24 mouse cellular contexts compared by ENCODE assay signal in the genomic region with DNA sequence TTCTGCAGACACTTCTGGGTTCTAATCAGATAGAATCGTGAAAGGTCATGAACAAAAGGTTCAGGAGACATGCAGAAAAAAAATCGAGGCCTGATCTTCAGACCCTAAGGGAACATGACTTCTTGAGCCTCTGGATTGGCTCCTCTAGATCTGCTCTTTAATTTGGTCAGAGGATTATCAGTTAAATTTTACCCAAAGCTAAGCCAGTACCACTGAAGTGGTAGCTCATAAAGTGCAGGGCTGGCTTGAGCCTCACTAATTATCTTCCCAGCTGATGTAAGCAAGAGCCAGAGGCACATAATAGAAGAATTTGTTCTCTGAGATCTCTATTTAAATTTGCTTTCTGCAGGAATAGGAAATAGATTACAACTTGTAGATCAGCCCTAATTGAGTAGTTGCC.
"Had no signal": no experiment of that assay in that cellular context is flagged by ENCODE, and none has a peak within 500 bp of the region (broad histone marks: within the 10 kb centered on the region; RNA-seq: fewer than 3 reads in every experiment).

No protein-coding gene starts in this region.

- H3K36me3 ChIP-seq: heart, embryonic 13.5 days; heart, embryonic 15.5 days; hindbrain, embryonic 13.5 days; hindbrain, embryonic 15.5 days; limb, embryonic 13.5 days; limb, embryonic 15.5 days; liver, embryonic 12.5 days had no signal

- H3K27me3 ChIP-seq: heart, embryonic 13.5 days; heart, embryonic 15.5 days; hindbrain, embryonic 13.5 days; hindbrain, embryonic 15.5 days; limb, embryonic 13.5 days; limb, embryonic 15.5 days; liver, embryonic 12.5 days had no signal

- H3K9me3 ChIP-seq: heart, embryonic 13.5 days; heart, embryonic 15.5 days; hindbrain, embryonic 13.5 days; hindbrain, embryonic 15.5 days; limb, embryonic 13.5 days; limb, embryonic 15.5 days; liver, embryonic 12.5 days had no signal

- H3K9ac ChIP-seq: heart, embryonic 13.5 days; heart, embryonic 15.5 days; hindbrain, embryonic 13.5 days; hindbrain, embryonic 15.5 days; limb, embryonic 13.5 days; limb, embryonic 15.5 days; liver, embryonic 12.5 days; liver, embryonic 14.5 days had no signal

- H3K4me3 ChIP-seq: heart, adult 2 months; heart, embryonic 13.5 days; heart, embryonic 15.5 days; hindbrain, embryonic 13.5 days; hindbrain, embryonic 15.5 days; limb, embryonic 13.5 days; limb, embryonic 15.5 days; liver, embryonic 12.5 days had no signal

- ATAC-seq: hindbrain, postnatal 0 days; intestine, embryonic 16.5 days; liver, embryonic 12.5 days had no signal

- H3K27ac ChIP-seq: heart, adult 2 months; heart, embryonic 13.5 days; heart, embryonic 15.5 days; hindbrain, embryonic 13.5 days; hindbrain, embryonic 15.5 days; hindbrain, postnatal 0 days; kidney, postnatal 0 days; limb, embryonic 13.5 days; limb, embryonic 15.5 days; liver, embryonic 12.5 days; liver, embryonic 14.5 days had no signal

- H3K4me1 ChIP-seq: heart, embryonic 15.5 days; hindbrain, embryonic 15.5 days; liver, embryonic 12.5 days had no signal

- H3K4me2 ChIP-seq: heart, embryonic 11.5 days; heart, embryonic 13.5 days; heart, embryonic 15.5 days; hindbrain, embryonic 13.5 days; hindbrain, embryonic 15.5 days; limb, embryonic 13.5 days; limb, embryonic 15.5 days; liver, embryonic 12.5 days had no signal

- DNase-seq: gastrocnemius, postnatal 14 days; gastrocnemius, postnatal 36 days; heart, adult 11 months; heart, adult 2 months; heart, postnatal 14 days; heart, postnatal 36 days; kidney, adult 18-20 months; kidney, postnatal 25 days; layer of hippocampus, adult 9-11 months; layer of hippocampus, postnatal 36 days; left cerebral cortex, postnatal 4 days; lung, adult 18-20 months had no signal
